Mouse (Mus musculus): ENCODE measurements around the gene Msrb2. TPM values are rescaled to one million over a fixed set of nuclear protein-coding genes. Genes with fewer than 3 reads are reported as not detected.

Msrb2 gene
- polyA plus RNA-seq, 1 experiment from 2014 or later = 8.0 TPM

DNA sequence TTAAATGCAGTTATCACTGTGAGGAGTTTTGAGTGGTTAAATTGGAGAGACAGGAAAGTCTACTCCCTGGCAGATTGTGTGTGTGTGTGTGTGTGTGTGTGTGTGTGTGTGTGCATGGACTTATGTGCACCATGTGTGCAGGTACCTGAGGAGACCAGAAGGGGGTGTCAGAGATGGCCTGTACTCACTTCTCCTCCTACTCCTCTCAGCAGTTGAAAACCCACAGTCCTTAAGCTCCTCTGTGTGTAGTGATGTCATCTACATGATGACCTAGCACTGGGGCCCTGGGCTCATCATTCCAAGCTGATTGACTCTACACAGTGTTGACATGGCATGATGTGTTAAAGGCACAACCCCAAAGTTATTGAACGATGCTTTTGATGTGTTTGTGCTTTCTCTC lies 11.0 kb downstream of the Msrb2 start:
- H3K27ac ChIP-seq (ENCODE audit: low read length) = no peak overlapping the region
- 76% methylated on average over 1 of the region's 1 CpGs for WGBS (ENCODE audit: insufficient replicate concordance)
- H3K4me3 ChIP-seq (ENCODE audit: low read depth, low read length) = no peak overlapping the region
- no peak overlapping the region for H3K9ac ChIP-seq (ENCODE audit: low read depth, low read length)
- H3K9me3 ChIP-seq (replicated peaks; ENCODE audit: control insufficient read depth, low read length) = no peaks in the 10 kb centered on the region
- H3K27me3 ChIP-seq (ENCODE audit: control insufficient read depth, insufficient read depth, low read depth, low read length) = no peaks in the 10 kb centered on the region
- ATAC-seq (ENCODE audit: low read depth) = no peak
- H3K4me2 ChIP-seq (ENCODE audit: low read depth, low read length) = no peak overlapping the region
- H3K36me3 ChIP-seq (ENCODE audit: control insufficient read depth, insufficient read depth) = no peaks in the 10 kb centered on the region
- H3K4me1 ChIP-seq (ENCODE audit: control insufficient read depth, low read depth, low read length) = no peaks in the 10 kb centered on the region

DNA sequence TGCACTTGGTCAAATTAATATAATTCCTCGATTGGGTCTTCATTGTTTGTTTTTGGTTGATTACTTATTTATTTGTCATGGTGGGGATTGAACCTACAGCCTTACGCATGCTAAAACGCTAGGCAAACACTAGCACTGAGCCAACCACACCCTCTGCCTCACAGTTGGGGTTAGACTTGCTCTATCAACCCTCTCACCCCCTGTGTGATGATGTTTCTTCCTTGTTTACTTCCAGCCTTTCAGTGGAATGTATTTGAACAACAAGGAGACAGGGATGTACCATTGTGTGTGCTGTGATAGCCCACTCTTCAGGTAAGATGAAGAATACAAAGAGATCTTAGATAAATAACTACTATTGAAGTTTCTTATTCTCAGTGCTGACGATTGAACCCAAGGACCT lies 11.8 kb downstream of the Msrb2 start:
- Histone ChIP-seq H3K9ac (ENCODE audit: low read depth, low read length) (no peak overlapping the region), H3K4me2 (ENCODE audit: low read depth, low read length) (no peak overlapping the region), H3K4me1 (ENCODE audit: control insufficient read depth, low read depth, low read length) (no peaks in the 10 kb centered on the region), H3K27me3 (ENCODE audit: control insufficient read depth, insufficient read depth, low read depth, low read length) (no peaks in the 10 kb centered on the region), H3K27ac (ENCODE audit: low read length) (no peak overlapping the region), H3K9me3 (replicated peaks; ENCODE audit: control insufficient read depth, low read length) (no peaks in the 10 kb centered on the region), H3K36me3 (ENCODE audit: control insufficient read depth, insufficient read depth) (no peaks in the 10 kb centered on the region), H3K4me3 (ENCODE audit: low read depth, low read length) (no peak overlapping the region)
- 56% methylated on average over 4 of the region's 4 CpGs for WGBS (ENCODE audit: insufficient replicate concordance)
- ATAC-seq (ENCODE audit: low read depth) = no peak

DNA sequence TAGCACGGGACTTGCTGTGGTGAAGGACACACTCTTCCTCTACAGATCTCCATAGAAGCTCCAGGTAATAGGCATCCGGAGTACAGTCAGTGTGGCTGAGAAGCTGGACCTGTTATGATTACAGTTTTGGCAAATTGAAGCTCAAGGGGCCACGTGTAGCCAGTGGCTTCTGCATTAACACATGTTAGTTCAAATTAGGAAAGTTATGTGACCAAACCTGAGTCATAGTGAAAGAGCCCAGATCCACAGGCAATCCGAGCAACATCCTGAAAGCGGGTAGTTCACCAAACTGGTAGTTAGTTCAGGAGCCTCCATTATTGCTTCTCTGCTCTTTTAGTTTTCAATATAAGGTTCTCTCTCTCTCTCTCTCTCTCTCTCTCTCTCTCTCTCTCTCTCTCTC lies 14.5 kb downstream of the Msrb2 start:
- no peak overlapping the region for H3K4me2 ChIP-seq (ENCODE audit: low read depth, low read length)
- WGBS (ENCODE audit: insufficient replicate concordance) = 66% methylated on average over 5 of the region's 5 CpGs
- H3K36me3 ChIP-seq (ENCODE audit: control insufficient read depth, insufficient read depth) = no peaks in the 10 kb centered on the region
- no peak overlapping the region for H3K9ac ChIP-seq (ENCODE audit: low read depth, low read length)
- no peaks in the 10 kb centered on the region for H3K9me3 ChIP-seq (replicated peaks; ENCODE audit: control insufficient read depth, low read length)
- H3K27ac ChIP-seq (ENCODE audit: low read length) = no peak overlapping the region
- no peak overlapping the region for H3K4me3 ChIP-seq (ENCODE audit: low read depth, low read length)
- H3K27me3 ChIP-seq (ENCODE audit: control insufficient read depth, insufficient read depth, low read depth, low read length) = no peaks in the 10 kb centered on the region
- no peak for ATAC-seq (ENCODE audit: low read depth)
- H3K4me1 ChIP-seq (ENCODE audit: control insufficient read depth, low read depth, low read length) = no peaks in the 10 kb centered on the region

DNA sequence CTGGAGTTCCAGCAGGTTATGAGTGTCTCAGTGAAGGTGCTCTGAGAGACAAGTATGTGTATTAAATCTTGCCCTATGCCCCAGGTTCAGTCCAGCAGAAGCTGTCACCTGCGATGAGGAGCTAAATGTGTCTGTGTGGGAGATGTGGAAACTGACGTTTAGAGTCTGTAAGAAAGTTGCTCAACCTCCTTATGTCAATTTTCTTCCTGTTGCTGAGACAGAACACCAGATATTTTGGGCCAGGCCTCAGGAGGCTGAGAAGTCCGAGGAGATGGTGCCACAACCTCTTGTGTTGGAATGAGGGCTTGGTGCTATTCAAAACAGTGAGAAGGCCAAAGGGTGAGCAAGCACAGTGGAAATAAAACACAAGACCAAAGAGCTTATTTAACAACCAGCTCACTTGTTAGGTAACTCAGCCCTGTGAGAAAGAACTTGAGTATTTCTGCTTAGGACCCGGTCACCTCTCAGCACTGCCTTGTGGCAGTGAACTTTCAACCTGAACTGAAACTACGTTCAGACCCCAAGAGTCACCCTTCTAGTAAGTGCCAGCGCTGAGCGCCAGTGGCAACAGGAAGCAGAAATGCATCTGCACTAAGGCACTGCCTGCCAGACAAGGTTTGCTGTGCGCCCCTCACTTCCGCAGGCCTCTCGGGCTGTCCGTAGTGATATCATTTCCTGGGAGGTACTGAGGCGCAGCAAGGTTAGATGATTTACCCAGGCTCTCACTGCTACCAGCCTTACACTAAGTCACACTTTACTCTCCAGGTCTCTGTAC lies 17.3 kb downstream of the Msrb2 start:
- Histone ChIP-seq H3K36me3 (ENCODE audit: control insufficient read depth, insufficient read depth) (no peaks in the 10 kb centered on the region), H3K27ac (ENCODE audit: low read length) (peak overlapping the region; percentile 70), H3K4me2 (ENCODE audit: low read depth, low read length) (peak overlapping the region; percentile 27; the same call in 1 of the 2 replicates), H3K4me1 (ENCODE audit: control insufficient read depth, low read depth, low read length) (no peaks in the 10 kb centered on the region), H3K9me3 (replicated peaks; ENCODE audit: control insufficient read depth, low read length) (no peaks in the 10 kb centered on the region), H3K9ac (ENCODE audit: low read depth, low read length) (no peak overlapping the region), H3K4me3 (ENCODE audit: low read depth, low read length) (no peak overlapping the region), H3K27me3 (ENCODE audit: control insufficient read depth, insufficient read depth, low read depth, low read length) (no peaks in the 10 kb centered on the region)
- peak; percentile 55 for ATAC-seq (ENCODE audit: low read depth)
- 31% methylated on average over 12 of the region's 12 CpGs for WGBS (ENCODE audit: insufficient replicate concordance)

DNA sequence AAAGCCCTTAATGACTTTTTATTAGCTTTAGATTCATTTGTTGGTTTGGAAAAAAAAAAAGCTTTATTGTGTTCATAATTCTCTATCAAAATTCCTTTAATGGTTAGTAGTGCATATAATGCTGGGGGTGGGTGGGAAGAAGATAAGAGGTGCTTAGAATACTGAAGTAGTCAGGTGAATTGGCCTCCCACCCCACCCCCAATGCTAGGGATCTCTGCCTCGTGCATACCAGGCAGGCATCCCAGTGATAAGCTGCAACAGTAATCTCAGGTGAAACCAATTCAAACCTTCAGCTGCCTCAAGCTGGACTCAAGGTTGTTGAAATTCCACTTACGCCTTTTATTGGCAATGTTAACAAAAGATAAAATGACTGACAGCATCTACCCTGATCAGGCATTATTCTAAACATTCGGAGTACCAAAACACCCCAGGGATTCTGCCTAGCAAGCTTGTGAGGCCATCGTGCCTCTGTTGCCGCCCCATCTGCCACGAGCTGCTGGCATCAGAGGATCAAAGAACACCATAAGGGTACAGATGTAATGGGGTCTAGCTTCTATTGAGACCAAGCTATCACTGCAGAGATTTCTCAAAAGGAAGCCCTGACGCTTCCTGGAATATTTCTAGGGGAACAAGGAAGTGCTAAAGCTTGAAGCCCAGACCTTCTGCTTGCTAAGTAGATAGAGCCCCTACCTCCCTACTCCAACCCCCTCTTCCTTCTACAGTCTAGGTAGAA lies 19.3 kb downstream of the Msrb2 start:
- H3K9ac ChIP-seq (ENCODE audit: low read depth, low read length) = no peak overlapping the region
- H3K4me2 ChIP-seq (ENCODE audit: low read depth, low read length) = no peak overlapping the region
- no peaks in the 10 kb centered on the region for H3K9me3 ChIP-seq (replicated peaks; ENCODE audit: control insufficient read depth, low read length)
- no peaks in the 10 kb centered on the region for H3K36me3 ChIP-seq (ENCODE audit: control insufficient read depth, insufficient read depth)
- no peak overlapping the region for H3K4me3 ChIP-seq (ENCODE audit: low read depth, low read length)
- no peak overlapping the region for H3K27ac ChIP-seq (ENCODE audit: low read length)
- no peak for ATAC-seq (ENCODE audit: low read depth)
- H3K4me1 ChIP-seq (ENCODE audit: control insufficient read depth, low read depth, low read length) = no peaks in the 10 kb centered on the region
- WGBS (ENCODE audit: insufficient replicate concordance) = 56% methylated on average over 7 of the region's 7 CpGs
- no peaks in the 10 kb centered on the region for H3K27me3 ChIP-seq (ENCODE audit: control insufficient read depth, insufficient read depth, low read depth, low read length)

DNA sequence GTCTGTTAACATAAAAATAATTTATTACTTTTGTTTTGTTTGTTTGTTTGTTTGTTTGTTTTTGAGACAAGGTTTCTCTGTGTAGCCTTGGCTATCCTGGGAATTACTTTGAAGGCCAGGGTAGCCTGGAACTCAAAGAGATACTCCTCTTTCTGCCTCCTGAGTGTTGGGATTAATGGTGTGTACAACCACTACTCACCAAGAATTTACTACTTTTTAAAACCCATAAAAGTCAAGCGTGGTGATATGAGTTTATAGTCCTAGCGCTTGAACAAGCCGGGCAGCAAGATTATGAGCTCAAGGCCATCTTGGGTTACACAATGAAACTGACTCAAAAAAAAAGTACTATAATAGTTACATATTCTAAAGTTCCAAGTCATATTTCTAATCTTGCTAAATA lies 20.4 kb downstream of the Msrb2 start:
- Histone ChIP-seq H3K4me2 (ENCODE audit: low read depth, low read length) (no peak overlapping the region), H3K9me3 (replicated peaks; ENCODE audit: control insufficient read depth, low read length) (no peaks in the 10 kb centered on the region), H3K9ac (ENCODE audit: low read depth, low read length) (no peak overlapping the region), H3K27me3 (ENCODE audit: control insufficient read depth, insufficient read depth, low read depth, low read length) (no peaks in the 10 kb centered on the region), H3K4me1 (ENCODE audit: control insufficient read depth, low read depth, low read length) (no peaks in the 10 kb centered on the region), H3K27ac (ENCODE audit: low read length) (no peak overlapping the region), H3K36me3 (ENCODE audit: control insufficient read depth, insufficient read depth) (no peaks in the 10 kb centered on the region), H3K4me3 (ENCODE audit: low read depth, low read length) (no peak overlapping the region)
- no peak for ATAC-seq (ENCODE audit: low read depth)
- WGBS (ENCODE audit: insufficient replicate concordance) = 79% methylated on average over 3 of the region's 3 CpGs

DNA sequence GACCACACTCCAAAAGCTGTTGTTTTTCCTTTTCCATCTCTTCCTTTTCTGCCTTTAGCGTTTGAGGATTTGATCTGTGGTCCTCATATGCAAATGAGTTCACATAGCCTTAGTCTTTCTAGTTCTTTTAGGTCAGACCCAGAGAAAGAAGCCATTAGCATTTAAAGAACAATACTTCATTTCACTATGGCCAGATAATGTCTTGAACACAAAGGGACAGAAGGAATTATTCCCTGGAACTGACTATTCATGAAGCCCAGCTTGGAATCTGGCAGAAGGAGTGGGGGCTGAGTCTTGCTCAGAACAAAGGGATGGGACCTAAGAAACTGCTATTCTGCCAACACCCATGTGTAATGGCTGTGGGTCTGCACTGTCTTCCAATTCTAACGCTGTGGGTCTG lies 21.6 kb downstream of the Msrb2 start:
- Histone ChIP-seq H3K9ac (ENCODE audit: low read depth, low read length) (no peak overlapping the region), H3K27me3 (ENCODE audit: control insufficient read depth, insufficient read depth, low read depth, low read length) (no peaks in the 10 kb centered on the region), H3K4me1 (ENCODE audit: control insufficient read depth, low read depth, low read length) (no peaks in the 10 kb centered on the region), H3K9me3 (replicated peaks; ENCODE audit: control insufficient read depth, low read length) (no peaks in the 10 kb centered on the region), H3K4me2 (ENCODE audit: low read depth, low read length) (no peak overlapping the region), H3K4me3 (ENCODE audit: low read depth, low read length) (no peak overlapping the region), H3K36me3 (ENCODE audit: control insufficient read depth, insufficient read depth) (no peaks in the 10 kb centered on the region), H3K27ac (ENCODE audit: low read length) (no peak overlapping the region)
- no peak for ATAC-seq (ENCODE audit: low read depth)
- 46% methylated on average over 2 of the region's 2 CpGs for WGBS (ENCODE audit: insufficient replicate concordance)

DNA sequence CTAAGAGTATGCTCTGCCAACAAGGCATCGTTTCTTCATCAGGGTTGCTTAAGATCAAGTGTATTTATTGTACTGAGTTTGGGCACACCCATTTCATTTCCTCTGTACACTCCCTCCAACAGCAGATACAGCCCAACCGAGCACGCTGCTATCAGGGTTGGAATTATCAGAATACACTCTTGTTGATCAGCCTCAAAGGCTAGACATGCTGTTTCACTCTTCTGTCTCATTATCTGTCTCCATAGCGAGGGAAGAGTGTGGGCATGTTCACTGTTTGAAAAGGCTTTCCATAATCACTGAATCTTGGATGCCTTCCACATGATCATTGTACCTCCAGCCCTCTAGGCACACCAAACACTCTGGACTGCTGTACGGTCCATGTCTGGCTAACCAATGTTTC lies 34.2 kb downstream of the Msrb2 start:
- WGBS (ENCODE audit: insufficient replicate concordance) = 24% methylated on average over 5 of the region's 5 CpGs
- H3K36me3 ChIP-seq (ENCODE audit: control insufficient read depth, insufficient read depth) = no peaks in the 10 kb centered on the region
- ATAC-seq (ENCODE audit: low read depth) = no peak
- no peak overlapping the region for H3K4me2 ChIP-seq (ENCODE audit: low read depth, low read length)
- H3K9me3 ChIP-seq (replicated peaks; ENCODE audit: control insufficient read depth, low read length) = no peaks in the 10 kb centered on the region
- no peak overlapping the region for H3K27ac ChIP-seq (ENCODE audit: low read length)
- H3K4me3 ChIP-seq (ENCODE audit: low read depth, low read length) = no peak overlapping the region
- no peaks in the 10 kb centered on the region for H3K27me3 ChIP-seq (ENCODE audit: control insufficient read depth, insufficient read depth, low read depth, low read length)
- H3K9ac ChIP-seq (ENCODE audit: low read depth, low read length) = no peak overlapping the region
- H3K4me1 ChIP-seq (ENCODE audit: control insufficient read depth, low read depth, low read length) = no peaks in the 10 kb centered on the region

DNA sequence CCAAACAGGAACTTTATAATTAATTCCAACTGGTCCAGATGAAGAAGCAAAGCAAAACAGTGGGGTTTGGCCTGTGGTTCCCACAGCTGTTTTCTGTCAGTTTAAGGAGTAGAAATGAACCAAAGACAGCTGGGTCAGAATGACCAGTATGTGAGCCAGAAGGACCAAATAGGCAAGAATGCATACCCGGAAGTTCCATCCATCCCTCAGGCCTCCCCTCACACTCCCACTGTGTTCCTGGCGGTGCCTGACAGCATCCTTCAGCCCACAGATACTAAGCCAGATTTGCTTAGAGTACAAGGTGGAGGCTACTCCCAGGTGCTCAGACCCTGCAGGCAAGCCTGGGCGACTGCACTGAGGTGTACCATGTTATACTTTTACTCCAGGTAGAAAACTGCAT lies 35.3 kb downstream of the Msrb2 start:
- Histone ChIP-seq H3K4me2 (ENCODE audit: low read depth, low read length) (no peak overlapping the region), H3K27ac (ENCODE audit: low read length) (no peak overlapping the region), H3K9ac (ENCODE audit: low read depth, low read length) (no peak overlapping the region), H3K36me3 (ENCODE audit: control insufficient read depth, insufficient read depth) (no peaks in the 10 kb centered on the region), H3K4me1 (ENCODE audit: control insufficient read depth, low read depth, low read length) (no peaks in the 10 kb centered on the region), H3K27me3 (ENCODE audit: control insufficient read depth, insufficient read depth, low read depth, low read length) (no peaks in the 10 kb centered on the region), H3K9me3 (replicated peaks; ENCODE audit: control insufficient read depth, low read length) (no peaks in the 10 kb centered on the region), H3K4me3 (ENCODE audit: low read depth, low read length) (no peak overlapping the region)
- no peak for ATAC-seq (ENCODE audit: low read depth)
- 45% methylated on average over 3 of the region's 3 CpGs for WGBS (ENCODE audit: insufficient replicate concordance)

All from liver, embryonic 16.5 days (tissue).